Mouse (Mus musculus) ovary, adult 18-20 months (tissue): ENCODE results near the gene Tmem198.

Experiments used
- DNase-seq: peaks from one replicate; pipeline ENCODE4 v3.0.0; 2022; ENCODE audit warnings: low spot score, mixed read lengths

Gene Tmem198

DNA sequence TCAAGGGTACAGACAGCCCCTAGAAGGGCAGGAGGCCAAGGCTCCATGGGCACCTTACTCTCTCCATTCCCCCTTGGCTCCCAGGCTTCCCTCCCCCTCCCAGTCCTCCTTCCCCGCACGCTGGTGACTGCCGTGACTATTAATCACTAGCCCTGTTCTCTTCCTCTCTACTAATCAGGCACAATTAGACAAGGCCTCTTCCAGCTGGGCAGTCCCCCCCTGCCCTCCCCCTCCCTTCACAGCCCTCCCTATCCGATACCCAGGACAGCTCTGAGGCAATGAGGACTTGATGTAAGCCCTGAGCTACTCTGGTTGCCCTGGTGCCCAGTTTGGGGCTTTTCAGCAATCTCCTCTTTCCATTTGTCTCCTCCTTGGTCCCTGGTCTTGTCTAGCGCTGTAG lies 23.4 kb upstream of the Tmem198 start:
- no peak for DNase-seq

GRCm38 (mm10) chr1:75456746-75457564 lies 22.4 kb upstream of the Tmem198 start:
- DNase-seq, result no peak

DNA sequence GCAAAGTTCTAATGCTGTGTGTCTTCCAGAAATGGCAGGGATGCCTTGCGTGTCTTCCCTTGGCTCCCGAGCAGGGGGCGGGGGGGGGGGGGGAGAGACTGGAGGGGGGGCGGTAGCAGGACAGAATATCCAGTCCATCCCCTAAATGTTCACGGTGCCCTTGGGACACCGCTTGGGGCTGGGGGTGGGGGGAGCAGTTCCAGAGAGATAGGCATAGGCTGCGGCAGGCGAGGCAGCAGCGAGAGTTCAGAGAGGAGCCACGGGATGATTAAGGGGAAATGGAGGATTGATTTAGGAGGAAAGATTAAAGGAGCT lies 21.7 kb upstream of the Tmem198 start:
- no peak for DNase-seq

DNA sequence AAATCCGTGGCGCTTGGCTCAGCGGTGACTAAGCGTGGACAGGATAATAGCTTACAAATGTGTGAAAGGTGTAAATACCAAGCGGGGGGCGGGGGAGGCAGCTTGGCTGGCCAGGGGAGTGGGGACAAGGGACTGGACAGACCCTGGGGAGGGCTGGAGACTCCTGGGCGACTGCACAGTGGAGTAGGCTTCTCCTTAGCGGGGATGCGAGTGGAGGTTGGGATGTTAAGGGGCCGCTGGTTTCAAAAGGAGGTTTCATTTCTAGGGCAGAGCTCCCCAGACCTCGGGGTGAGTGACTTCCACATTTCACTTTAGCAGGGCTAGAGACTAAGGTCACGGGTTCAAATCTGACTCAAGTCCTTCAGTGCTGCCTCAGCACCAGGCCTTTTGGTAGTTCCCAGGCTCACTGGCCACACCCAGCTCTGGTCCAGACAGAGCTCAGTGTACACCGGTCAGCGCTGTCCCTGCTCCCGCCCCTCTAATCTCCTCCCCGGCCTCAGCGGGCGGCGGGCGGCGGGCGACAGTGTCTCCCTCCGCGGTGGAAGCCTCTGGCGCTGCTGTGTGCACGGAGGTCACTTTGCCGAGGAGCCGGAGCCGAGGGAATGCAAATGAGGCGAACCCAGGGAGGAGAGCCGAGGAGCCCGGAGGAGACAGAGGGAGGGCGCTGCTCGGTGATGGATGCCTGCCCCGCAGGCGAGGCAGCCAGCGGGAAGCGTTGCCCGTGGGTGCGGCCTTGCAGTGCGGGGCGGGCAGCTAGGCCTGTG lies 21.1 kb upstream of the Tmem198 start:
- peak; percentile 47 for DNase-seq

DNA sequence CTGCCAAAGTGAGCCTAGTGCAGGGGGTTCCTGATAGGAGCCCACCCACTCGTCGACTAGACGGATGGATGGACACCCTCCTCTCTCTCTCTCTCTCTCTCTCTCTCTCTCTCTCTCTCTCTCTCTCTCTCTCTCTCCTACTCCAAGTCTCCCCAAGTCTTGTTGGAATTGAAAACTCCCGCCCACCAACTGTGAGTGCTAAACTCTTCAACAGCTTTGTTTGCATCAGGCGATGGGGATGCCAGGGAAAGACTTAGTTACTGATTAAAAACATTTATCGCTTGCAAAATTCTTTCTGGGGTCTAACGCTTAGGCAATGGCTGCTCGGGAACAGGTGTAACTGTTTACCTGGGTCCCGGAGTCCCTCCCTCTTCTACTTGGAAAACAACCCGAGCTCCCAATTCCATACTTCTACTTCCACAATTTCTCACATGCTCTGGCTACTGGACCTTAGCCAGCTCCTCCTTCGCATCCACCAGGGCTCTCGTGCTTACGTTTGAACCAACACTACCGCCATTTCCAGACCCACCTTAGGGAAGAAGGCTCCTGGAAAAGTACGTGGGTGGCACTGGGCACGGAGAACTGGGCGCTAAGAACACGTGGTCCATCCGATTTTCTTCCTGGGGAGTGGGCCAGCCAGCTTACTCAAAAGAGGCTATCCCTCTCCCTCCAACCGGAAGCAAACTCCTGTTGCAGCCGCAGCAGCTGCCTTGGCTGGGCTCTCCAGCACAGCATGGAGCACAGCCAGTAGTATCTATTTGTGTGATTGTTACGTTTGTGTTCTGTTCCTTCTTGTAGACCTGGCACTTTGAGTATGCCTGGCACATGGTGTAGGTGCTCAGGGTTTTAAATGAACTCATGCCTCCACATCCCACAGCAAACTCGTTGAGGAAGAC lies 20.3 kb upstream of the Tmem198 start:
- no peak for DNase-seq

DNA sequence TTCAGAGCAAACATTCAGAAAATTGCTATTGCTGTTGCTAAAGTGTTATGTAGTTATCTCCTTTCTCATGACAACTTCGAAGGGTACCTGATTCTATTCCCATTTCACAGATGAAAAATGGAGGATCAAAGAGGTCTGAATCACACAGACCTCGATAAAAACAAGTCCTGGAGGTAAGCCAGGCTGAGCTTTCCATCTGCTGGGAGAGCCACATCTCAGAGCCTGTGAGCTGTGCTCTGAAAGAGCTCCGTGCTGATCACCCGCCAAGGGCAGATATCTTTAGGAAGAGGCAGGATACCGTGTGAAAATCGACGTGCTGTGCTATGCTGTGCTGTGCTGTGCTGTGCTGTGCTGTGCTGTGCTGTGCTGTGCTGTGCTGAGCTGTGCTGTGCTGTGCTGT lies 19.0 kb upstream of the Tmem198 start:
- no peak for DNase-seq

- DNase-seq, result no peak
Observed at GRCm38 (mm10) chr1:75462636-75463035, 16.7 kb upstream of the Tmem198 start.

GRCm38 (mm10) chr1:75463652-75464204 lies 15.6 kb upstream of the Tmem198 start:
- DNase-seq, result no peak

DNA sequence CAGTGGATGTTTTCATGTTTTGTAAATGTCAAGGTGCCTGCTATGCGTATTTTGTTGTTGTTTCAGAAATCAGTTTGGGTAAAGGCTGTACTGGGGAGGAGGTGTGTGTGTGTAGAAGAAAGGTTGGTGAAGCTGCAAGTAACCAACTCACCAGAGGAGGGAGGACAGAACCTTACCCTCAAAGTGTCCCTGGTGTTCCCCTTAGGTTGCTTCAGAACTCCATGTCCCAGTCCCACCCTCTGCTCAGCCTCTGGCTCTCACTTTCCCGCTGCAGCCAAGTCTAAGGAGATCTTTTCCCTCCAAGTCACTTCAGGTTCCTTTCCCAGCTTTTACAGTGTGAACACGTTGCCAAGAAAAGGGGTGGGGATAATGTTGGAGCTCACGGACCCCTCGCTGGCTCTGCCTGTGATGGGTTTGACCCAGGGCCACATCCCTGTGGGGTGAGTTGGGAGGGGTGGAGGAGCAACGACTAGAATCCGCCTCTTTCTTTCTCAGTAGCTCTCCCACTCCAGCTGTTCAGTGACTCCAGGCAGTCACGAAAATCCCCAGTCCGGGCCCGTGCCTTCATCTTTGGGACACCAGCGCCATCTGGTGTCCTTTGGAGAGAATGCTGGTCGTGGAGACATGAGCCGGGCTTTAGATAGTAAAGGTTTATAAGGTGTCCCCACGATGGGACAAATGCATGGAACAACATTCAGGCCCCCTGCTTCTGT lies 12.0 kb upstream of the Tmem198 start:
- peak; percentile 54 for DNase-seq

DNA sequence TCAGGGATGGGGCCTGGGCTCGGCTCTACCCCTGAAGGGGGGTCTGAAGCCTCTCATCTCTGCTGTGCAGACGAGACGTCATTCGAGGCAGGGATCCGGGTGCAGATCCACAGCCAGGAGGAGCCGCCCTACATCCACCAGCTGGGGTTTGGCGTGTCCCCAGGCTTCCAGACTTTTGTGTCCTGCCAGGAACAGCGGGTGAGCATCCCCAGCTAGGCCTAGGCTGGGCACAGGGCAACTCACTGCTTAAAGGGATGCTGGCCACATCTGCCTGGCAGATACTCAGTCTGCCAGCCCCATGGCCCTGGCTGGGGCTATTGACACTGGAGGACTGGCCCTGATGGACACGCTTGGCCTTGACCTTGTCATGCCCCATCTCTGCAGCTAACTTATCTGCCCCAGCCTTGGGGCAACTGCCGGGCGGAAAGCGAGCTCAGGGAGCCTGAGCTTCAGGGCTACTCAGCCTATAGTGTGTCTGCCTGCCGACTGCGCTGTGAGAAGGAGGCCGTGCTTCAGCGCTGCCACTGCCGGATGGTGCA lies 10.0 kb upstream of the Tmem198 start:
- peak; percentile 79 for DNase-seq

DNA sequence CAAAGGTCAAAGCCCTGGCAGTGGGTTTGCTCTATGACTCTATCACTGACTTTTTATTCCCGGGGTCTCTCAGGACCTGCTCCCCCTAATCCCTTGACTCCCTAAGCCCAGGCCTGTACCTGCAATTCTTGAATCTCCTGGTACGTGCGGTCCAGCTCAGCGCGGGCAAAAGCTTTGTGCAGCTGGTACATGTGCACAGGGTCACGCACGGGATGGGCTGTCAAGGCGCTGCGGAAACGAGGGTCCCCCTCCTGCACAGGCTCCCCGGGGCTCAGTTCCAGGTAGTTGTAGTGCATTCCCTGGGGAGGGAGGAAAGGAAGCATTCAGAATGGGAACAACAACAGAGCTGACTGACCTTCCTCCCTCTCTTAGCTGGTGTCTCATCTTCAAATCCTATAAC lies 2.9 kb upstream of the Tmem198 start:
- no peak for DNase-seq

GRCm38 (mm10) chr1:75477264-75477965 lies 1.9 kb upstream of the Tmem198 start:
- peak; percentile 58 for DNase-seq

- no peak for DNase-seq
Observed at GRCm38 (mm10) chr1:75477966-75478290, 1.4 kb upstream of the Tmem198 start.

DNA sequence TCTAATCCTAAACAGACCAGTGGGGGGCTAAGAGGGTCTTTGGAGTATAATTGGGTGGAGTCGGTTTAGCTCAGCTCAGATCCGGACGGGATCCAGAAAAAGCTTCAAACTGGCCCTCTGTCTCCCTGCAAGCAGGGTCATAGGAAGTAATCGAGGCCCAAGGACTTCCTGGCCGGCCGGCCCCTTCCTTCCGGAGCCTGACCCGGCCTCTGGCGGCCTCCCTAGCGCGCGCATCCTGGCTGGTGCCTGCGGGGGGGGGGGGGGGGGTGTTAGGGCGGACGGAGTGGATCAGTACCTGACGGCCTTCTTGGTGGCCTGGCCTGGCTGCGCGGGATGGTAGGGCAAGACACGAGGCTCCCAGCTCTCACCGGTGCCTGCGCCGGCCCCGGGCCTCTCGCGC lies 835 bp upstream of the Tmem198 start:
- no peak for DNase-seq

- DNase-seq, result no peak
Observed at GRCm38 (mm10) chr1:75479635-75479989, 280 bp downstream of the Tmem198 start.

DNA sequence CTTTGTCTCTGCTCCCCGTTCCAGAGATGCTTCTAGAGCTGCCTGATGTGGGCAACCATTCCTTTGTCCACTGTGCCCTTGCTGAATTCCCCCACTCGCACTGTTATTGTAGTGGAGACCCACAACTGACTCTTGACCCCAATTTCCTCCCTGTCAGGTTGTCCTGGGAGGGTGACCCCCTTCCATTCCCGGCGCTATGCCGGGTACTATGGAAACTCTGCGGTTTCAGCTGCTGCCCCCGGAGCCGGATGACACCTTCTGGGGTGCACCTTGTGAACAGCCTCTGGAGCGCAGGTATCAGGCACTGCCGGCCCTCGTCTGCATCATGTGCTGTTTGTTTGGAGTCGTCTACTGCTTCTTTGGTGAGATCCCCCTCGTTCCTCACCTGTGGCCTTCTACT lies 704 bp downstream of the Tmem198 start:
- no peak for DNase-seq

DNA sequence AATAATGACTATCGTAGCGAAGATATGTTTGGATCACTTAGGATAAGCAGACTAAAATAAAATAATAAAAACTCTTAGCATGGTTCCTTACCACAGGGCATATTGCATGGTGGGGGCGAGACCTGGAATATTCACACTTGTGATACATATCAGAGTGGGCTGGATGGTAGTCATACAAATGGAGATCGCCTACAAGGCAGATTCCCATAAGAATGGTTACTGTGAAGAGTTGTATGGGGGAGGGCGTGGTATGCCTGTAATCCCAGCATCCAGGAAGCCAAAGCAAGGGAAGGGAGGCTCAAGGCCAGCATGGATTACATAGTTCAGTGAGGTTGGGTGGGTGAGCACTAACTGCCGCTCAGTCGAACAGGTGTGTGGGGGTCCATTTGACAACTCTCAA lies 1.4 kb downstream of the Tmem198 start:
- DNase-seq, result no peak

DNA sequence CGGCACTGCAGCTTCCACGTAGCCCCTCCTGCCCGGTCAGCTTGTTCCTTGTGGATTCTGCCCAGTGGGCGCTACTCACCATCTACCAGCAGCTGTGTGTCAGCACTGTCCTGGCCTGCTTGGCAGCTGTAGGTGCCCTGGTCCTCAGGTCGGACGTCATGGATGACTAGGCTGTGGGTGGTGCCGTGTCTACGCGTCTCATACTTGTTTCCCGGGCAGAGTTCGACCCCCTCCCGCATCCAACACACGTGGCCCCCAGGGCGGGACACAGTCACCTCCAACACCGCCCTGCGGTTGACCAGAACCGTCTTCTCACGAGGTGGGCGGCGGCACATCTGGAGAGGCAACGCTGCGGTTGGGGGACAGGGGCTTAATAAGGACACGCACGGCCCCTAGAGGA lies 7.2 kb downstream of the Tmem198 start:
- no peak for DNase-seq

- no peak for DNase-seq
Observed at GRCm38 (mm10) chr1:75487040-75487404, 7.7 kb downstream of the Tmem198 start.

DNA sequence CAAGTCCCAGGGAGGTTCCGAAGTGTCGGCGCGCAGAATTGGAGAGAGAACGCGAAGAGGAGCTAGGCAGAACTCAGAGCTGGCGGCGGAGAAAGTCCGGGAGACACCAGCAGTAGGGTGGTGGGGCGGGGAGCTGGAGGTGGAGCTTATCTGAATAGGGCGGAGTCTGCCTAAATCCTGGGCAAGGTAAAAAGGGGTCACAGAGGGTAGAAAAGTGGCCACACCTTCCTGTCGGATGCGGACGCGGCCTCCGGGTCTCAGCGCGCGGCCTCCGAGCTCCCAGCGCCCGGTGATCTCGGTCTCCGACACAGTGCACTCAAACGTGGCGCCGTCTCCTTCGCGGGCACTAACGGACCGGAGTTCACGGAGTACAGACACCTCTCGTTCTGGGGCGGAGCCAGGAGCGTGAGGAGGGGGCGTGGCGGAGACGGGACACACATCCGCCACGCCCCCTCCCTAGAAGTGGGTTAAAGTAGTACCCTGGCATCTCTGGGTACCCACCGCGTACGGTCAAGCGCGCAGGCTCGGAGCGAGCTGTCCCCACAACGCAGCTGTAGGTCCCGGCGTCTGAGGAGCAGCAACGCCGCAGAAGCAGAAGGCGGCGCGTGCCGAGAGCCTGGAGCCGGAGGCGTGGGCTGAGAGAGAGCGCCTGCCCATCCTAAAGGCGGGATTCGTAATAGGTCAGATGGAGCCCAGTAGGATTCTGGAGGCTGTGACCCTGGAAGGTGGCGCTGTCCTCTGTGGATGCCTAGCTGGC lies 8.3 kb downstream of the Tmem198 start:
- DNase-seq, result peak; percentile 62
